ENCODE assay signal across 14 mouse cellular contexts in the genomic region with DNA sequence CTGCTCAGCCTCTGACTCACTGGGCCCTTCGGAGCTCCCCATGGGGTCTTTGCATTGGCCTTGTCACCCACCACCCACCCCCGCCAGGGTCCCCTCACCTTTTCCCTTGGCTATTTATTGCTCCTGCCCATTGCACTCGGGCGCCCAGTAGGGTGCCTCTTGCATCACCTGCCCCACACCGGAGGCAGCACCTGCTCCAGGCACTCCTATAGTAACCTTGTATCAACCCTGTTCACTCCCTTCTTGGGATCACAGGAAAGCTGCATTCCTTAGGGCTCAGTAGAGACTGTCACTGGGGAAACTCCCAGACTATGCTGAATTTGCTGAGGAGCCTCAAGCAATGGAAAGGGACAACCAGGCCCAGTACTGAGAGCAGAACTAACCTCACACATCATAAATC. TPM values are rescaled to one million over a fixed set of nuclear protein-coding genes. Genes with fewer than 3 reads are reported as not detected.
A peak's percentile ranks its signal among the peaks of the same experiment; 100 is the strongest.
DNase-seq lines count a peak whose midpoint lies in the region; ATAC-seq lines count a peak whose summit lies in the region.
"Had no signal": no experiment of that assay in that cellular context is flagged by ENCODE, and none has a peak within 500 bp of the region (broad histone marks: within the 10 kb centered on the region; RNA-seq: fewer than 3 reads in every experiment).

No protein-coding gene starts in this region.

- no peak overlapping the region for H3K4me2 ChIP-seq in hindbrain, embryonic 16.5 days (ENCODE audit: low read length)
- no peak overlapping the region for H3K4me2 ChIP-seq in stomach, embryonic 14.5 days (replicated peaks; ENCODE audit: low read depth, low read length)
- H3K4me2 ChIP-seq: neural tube, embryonic 15.5 days had no signal

- no peak for ATAC-seq in hindbrain, embryonic 16.5 days
- ATAC-seq in stomach, embryonic 14.5 days (ENCODE audit: insufficient number of reproducible peaks, insufficient read depth, low FRiP score, low read depth), result peak; percentile 51

- DNase-seq in hindbrain, embryonic 10.5 days (ENCODE audit: low spot score), result no peak
- peak; percentile 69 for DNase-seq in ZHBTc4 (ENCODE audit: low read depth, low spot score)
- DNase-seq in limb, embryonic 10.5 days (ENCODE audit: low spot score), result no peak
- DNase-seq in adrenal gland, postnatal 10 days, result no peak
- no peak for DNase-seq in lung, postnatal 14 days
- DNase-seq: cerebellum, postnatal 14 days; heart, adult 11 months; left cerebral cortex, postnatal 4 days; lung, postnatal 4 days; right cerebral cortex, postnatal 25 days had no signal

- peaks cover 48% of the 10 kb centered on the region for H3K4me1 ChIP-seq in hindbrain, embryonic 10.5 days (replicated peaks)
- H3K4me1 ChIP-seq in hindbrain, embryonic 16.5 days (ENCODE audit: control insufficient read depth, insufficient read depth, low read depth, low read length), result no peaks in the 10 kb centered on the region; the same call in 1 of the 2 replicates
- peaks cover 52% of the 10 kb centered on the region for H3K4me1 ChIP-seq in limb, embryonic 10.5 days
- peaks cover 19% of the 10 kb centered on the region for H3K4me1 ChIP-seq in stomach, embryonic 14.5 days (ENCODE audit: control insufficient read depth, insufficient read depth, low read length)

- H3K27me3 ChIP-seq in hindbrain, embryonic 10.5 days (ENCODE audit: insufficient read depth, poor library complexity, severe bottlenecking), result peaks cover 21% of the 10 kb centered on the region
- no peaks in the 10 kb centered on the region for H3K27me3 ChIP-seq in hindbrain, embryonic 16.5 days (replicated peaks; ENCODE audit: control insufficient read depth, insufficient read depth, low read length)
- peaks cover 14% of the 10 kb centered on the region for H3K27me3 ChIP-seq in limb, embryonic 10.5 days (ENCODE audit: low read depth, poor library complexity, severe bottlenecking)
- H3K27me3 ChIP-seq in stomach, embryonic 14.5 days (ENCODE audit: control insufficient read depth, insufficient read depth, low read length), result no peaks in the 10 kb centered on the region

- peaks cover 14% of the 10 kb centered on the region for H3K9me3 ChIP-seq in hindbrain, embryonic 10.5 days
- H3K9me3 ChIP-seq in hindbrain, embryonic 16.5 days (ENCODE audit: control insufficient read depth, low read length), result no peaks in the 10 kb centered on the region; the same call in 1 of the 2 replicates
- H3K9me3 ChIP-seq in limb, embryonic 10.5 days (replicated peaks), result no peaks in the 10 kb centered on the region; the same call in 1 of the 2 replicates
- H3K9me3 ChIP-seq in stomach, embryonic 14.5 days (ENCODE audit: control insufficient read depth, low read depth, low read length), result no peaks in the 10 kb centered on the region; the same call in 1 of the 2 replicates
- H3K9me3 ChIP-seq: neural tube, embryonic 15.5 days had no signal

- peak overlapping the region; percentile 66 for H3K27ac ChIP-seq in hindbrain, embryonic 10.5 days
- H3K27ac ChIP-seq in hindbrain, embryonic 16.5 days (ENCODE audit: low read depth, low read length), result no peak overlapping the region
- peak overlapping the region; percentile 42; the same call in 1 of the 2 replicates for H3K27ac ChIP-seq in limb, embryonic 10.5 days
- H3K27ac ChIP-seq in stomach, embryonic 14.5 days (ENCODE audit: low read length), result peak overlapping the region; percentile 48; the same call in 1 of the 2 replicates
- H3K27ac ChIP-seq: neural tube, embryonic 15.5 days had no signal

- H3K9ac ChIP-seq in hindbrain, embryonic 16.5 days (ENCODE audit: low read depth, low read length), result no peak overlapping the region
- H3K9ac ChIP-seq in stomach, embryonic 14.5 days (replicated peaks; ENCODE audit: low read depth, low read length), result no peak overlapping the region
- H3K9ac ChIP-seq: neural tube, embryonic 15.5 days had no signal

- H3K4me3 ChIP-seq in hindbrain, embryonic 10.5 days, result 0 out of 2 replicates have a peak overlapping the region, but pooled peaks have one; percentile 4
- H3K4me3 ChIP-seq in hindbrain, embryonic 16.5 days (ENCODE audit: low read length), result no peak overlapping the region
- no peak overlapping the region for H3K4me3 ChIP-seq in limb, embryonic 10.5 days
- no peak overlapping the region for H3K4me3 ChIP-seq in stomach, embryonic 14.5 days (ENCODE audit: low read depth, low read length)
- H3K4me3 ChIP-seq: neural tube, embryonic 15.5 days had no signal

- no peaks in the 10 kb centered on the region for H3K36me3 ChIP-seq in hindbrain, embryonic 10.5 days
- H3K36me3 ChIP-seq in hindbrain, embryonic 16.5 days (ENCODE audit: control insufficient read depth, insufficient read depth, low read length), result no peaks in the 10 kb centered on the region
- H3K36me3 ChIP-seq in limb, embryonic 10.5 days, result no peaks in the 10 kb centered on the region; the same call in 1 of the 2 replicates
- H3K36me3 ChIP-seq in stomach, embryonic 14.5 days (ENCODE audit: control insufficient read depth, insufficient read depth, low read length), result no peaks in the 10 kb centered on the region
- H3K36me3 ChIP-seq: neural tube, embryonic 15.5 days had no signal

- 69% methylated on average over 5 of the region's 5 CpGs for WGBS in hindbrain, embryonic 10.5 days
- 62% methylated on average over 5 of the region's 5 CpGs for WGBS in hindbrain, embryonic 16.5 days
- WGBS in limb, embryonic 10.5 days, result 74% methylated on average over 5 of the region's 5 CpGs
- WGBS in stomach, embryonic 14.5 days, result 52% methylated on average over 5 of the region's 5 CpGs

RNA-seq across cellular contexts. Expression of a gene that starts 6.9 kb away (rescaled TPM):
- polyA plus RNA-seq in hindbrain, embryonic 10.5 days (2016; fragmentation: Nextera tagmentation; extraction: Ambion mirVana), result 3.9 and 6.5 TPM in 2 replicates
- 4.7 and 4.9 TPM in 2 replicates for polyA plus RNA-seq in hindbrain, embryonic 16.5 days (2015; fragmentation: Nextera tagmentation; extraction: Ambion mirVana)
- polyA plus RNA-seq in limb, embryonic 10.5 days (2016; fragmentation: Nextera tagmentation; extraction: Ambion mirVana), result 1.4 and 1.9 TPM in 2 replicates
- 2.8 and 2.9 TPM in 2 replicates for polyA plus RNA-seq in stomach, embryonic 14.5 days (2014; fragmentation: Nextera tagmentation; extraction: Ambion mirVana)
- total RNA-seq in adrenal gland, postnatal 10 days (2021), result 10 to 100 TPM; 29.5 to 56.8 TPM
- total RNA-seq: CH12.LX had no signal
